Mouse (Mus musculus): ENCODE results near the gene Ddc.

The Ddc gene

GRCm38 (mm10) chr11:11823980-11824911 lies 73.7 kb downstream of the Ddc start:
- peak; percentile 38 for DNase-seq (ENCODE audit: low read depth, low spot score)

GRCm38 (mm10) chr11:11822181-11823095 lies 75.5 kb downstream of the Ddc start:
- peak; percentile 93 for DNase-seq (ENCODE audit: low read depth, low spot score)

GRCm38 (mm10) chr11:11821387-11821975 lies 76.5 kb downstream of the Ddc start:
- DNase-seq (ENCODE audit: low read depth, low spot score): peak; percentile 97

GRCm38 (mm10) chr11:11820737-11821136 lies 77.2 kb downstream of the Ddc start:
- peak; percentile 27 for DNase-seq (ENCODE audit: low read depth, low spot score)

GRCm38 (mm10) chr11:11820251-11820650 lies 77.7 kb downstream of the Ddc start:
- DNase-seq (ENCODE audit: low read depth, low spot score): peak; percentile 95

- DNase-seq (ENCODE audit: low read depth, low spot score): no peak
These were observed 78.7 kb downstream of the Ddc start for GRCm38 (mm10) chr11:11819206-11819605.

GRCm38 (mm10) chr11:11818797-11819196 lies 79.1 kb downstream of the Ddc start:
- no peak for DNase-seq (ENCODE audit: low read depth, low spot score)

- DNase-seq (ENCODE audit: low read depth, low spot score): no peak
These were observed 82.2 kb downstream of the Ddc start for GRCm38 (mm10) chr11:11815737-11816136.

GRCm38 (mm10) chr11:11811906-11812480 lies 86.0 kb downstream of the Ddc start:
- peak; percentile 93 for DNase-seq (ENCODE audit: low read depth, low spot score)

- peak; percentile 94 for DNase-seq (ENCODE audit: low read depth, low spot score)
These were observed 88.4 kb downstream of the Ddc start for GRCm38 (mm10) chr11:11809404-11810175.

GRCm38 (mm10) chr11:11808820-11809403 lies 89.0 kb downstream of the Ddc start, which contains the start of gene Fignl1:
Fignl1 (minus strand) TSS chr11:11808962.
- peak; percentile 96 for DNase-seq (ENCODE audit: low read depth, low spot score)

- DNase-seq (ENCODE audit: low read depth, low spot score): peak; percentile 19
These were observed 89.7 kb downstream of the Ddc start for GRCm38 (mm10) chr11:11808035-11808819.

GRCm38 (mm10) chr11:11805951-11806350 lies 92.0 kb downstream of the Ddc start:
- DNase-seq (ENCODE audit: low read depth, low spot score): no peak

- no peak for DNase-seq (ENCODE audit: low read depth, low spot score)
These were observed 93.5 kb downstream of the Ddc start for GRCm38 (mm10) chr11:11804421-11804820.

GRCm38 (mm10) chr11:11801067-11801466 lies 96.9 kb downstream of the Ddc start:
- DNase-seq (ENCODE audit: low read depth, low spot score): no peak

GRCm38 (mm10) chr11:11800304-11800703 lies 97.6 kb downstream of the Ddc start:
- DNase-seq (ENCODE audit: low read depth, low spot score): no peak

GRCm38 (mm10) chr11:11798690-11799089 lies 99.3 kb downstream of the Ddc start:
- DNase-seq (ENCODE audit: low read depth, low spot score): no peak

- DNase-seq (ENCODE audit: low read depth, low spot score): no peak
These were observed 103.3 kb downstream of the Ddc start for GRCm38 (mm10) chr11:11794626-11795025.

- DNase-seq (ENCODE audit: low read depth, low spot score): peak; percentile 86
These were observed 109.4 kb downstream of the Ddc start for GRCm38 (mm10) chr11:11788521-11788974.
